Mouse (Mus musculus) kidney, postnatal 10 days (tissue): ENCODE data around the gene Erich2.

Experiments used
- DNase-seq: peaks from one replicate; pipeline ENCODE4 v3.0.0; 2021; ENCODE audit warnings: mixed read lengths

Gene Erich2

DNA sequence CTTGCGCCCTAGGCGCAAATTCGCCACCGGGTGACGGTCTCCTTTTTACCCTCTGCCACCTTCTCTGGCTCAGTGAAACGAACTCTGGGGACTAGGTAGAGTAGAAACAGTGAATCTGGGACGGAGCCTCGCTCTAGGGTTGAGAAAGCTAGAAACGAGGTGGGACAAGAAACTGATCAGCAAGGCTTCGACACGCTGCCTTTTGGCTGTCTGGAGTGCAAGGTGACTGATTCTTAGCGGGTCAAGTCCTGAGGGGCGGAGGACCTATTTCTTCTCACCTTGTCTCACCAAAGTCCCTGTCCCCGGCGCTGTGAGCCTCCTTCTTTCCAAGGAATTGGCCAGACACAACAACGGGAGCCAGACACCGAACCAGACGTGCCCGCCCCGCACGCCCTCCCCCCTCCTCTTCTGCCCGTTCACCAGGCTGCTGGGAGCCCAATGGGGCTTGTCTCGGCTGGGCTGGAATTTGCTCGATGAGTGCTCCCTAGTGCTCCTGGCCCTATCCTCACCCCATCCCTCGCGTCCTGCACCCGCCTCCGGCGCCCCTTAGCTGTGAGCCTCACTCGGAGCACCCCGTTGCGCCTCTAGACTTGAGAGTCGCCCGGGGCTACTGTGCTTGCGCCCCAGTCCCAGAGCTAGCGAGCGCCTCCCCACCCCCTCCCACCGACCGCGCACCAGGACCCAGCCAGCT is 54.5 kb downstream of the Erich2 start:
- peak; percentile 10 for DNase-seq

DNA sequence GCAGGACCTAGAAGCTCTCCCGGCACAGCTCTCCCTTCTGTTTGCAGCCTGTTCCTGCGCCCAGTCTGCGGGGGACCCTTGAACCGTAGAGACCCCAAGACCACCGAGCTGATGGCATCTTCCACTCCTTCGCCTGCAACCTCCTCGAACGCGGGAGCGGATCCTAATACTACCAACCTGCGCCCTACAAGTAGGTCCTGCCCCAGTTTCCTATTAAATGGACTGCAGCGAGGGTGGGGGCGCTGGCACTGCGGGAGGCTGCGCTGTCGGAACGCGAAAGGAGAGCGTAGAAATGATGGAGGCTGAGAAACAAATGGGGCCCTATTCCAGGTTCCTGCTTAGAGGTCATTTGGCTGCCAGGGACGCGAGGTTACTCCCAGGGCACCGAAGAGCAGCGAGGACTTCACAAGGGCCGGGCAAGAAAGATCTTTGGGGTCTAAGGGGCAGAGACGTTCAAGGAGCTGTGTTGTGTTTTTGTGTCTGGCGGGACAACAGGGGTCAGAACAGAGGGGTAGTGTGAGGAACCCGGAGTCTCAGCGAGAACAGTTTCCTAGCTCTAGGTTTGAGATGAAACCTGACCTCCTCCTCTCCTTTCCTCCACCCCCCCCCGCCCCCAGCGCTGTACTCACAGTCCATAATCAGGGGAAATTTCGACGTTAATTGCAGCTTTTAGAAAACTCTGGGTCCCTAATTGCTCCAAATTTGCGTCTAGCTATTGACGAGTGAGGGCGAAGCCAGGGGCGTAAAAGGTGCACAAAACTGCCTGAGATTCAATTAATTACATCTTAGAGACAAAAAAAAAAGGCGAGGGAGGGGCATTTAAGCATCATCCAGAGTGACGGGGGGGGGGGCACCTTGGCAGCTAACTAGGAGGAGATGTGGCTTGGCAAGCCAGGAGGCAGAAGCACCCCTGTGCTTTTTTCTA is 55.4 kb downstream of the Erich2 start:
- DNase-seq = no peak

DNA sequence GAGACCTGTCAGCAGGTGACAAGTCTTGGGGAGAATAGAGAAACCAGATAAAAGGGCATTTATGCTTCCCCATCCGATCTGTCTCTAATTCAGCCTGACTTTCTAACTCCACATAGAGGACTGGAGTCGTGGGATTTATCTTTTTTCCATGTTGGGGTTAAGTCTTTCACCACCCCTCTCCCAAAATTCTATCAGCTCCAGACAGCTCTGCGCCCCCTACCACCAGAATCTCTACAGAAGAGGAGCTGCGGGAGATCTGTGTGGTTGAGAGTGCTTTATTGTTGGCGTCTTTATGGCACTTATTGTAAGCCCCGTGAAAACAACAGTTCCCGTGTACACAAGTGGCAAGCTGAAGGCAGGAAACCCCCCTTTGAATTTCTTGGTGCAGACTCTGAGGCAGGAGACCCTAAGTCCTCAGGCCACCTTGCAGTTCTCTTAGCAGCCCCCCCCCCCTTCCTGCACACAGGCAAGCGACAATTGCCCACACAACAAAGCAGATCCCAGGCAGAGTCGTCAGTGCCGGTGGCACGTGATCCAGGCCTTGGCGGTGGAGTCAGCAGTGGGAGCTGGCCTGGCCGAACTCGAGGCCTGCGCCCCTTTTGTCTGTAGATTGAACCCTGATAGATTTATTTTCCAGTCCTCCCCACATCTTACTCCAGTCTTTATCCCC is 56.2 kb downstream of the Erich2 start:
- DNase-seq = no peak

DNA sequence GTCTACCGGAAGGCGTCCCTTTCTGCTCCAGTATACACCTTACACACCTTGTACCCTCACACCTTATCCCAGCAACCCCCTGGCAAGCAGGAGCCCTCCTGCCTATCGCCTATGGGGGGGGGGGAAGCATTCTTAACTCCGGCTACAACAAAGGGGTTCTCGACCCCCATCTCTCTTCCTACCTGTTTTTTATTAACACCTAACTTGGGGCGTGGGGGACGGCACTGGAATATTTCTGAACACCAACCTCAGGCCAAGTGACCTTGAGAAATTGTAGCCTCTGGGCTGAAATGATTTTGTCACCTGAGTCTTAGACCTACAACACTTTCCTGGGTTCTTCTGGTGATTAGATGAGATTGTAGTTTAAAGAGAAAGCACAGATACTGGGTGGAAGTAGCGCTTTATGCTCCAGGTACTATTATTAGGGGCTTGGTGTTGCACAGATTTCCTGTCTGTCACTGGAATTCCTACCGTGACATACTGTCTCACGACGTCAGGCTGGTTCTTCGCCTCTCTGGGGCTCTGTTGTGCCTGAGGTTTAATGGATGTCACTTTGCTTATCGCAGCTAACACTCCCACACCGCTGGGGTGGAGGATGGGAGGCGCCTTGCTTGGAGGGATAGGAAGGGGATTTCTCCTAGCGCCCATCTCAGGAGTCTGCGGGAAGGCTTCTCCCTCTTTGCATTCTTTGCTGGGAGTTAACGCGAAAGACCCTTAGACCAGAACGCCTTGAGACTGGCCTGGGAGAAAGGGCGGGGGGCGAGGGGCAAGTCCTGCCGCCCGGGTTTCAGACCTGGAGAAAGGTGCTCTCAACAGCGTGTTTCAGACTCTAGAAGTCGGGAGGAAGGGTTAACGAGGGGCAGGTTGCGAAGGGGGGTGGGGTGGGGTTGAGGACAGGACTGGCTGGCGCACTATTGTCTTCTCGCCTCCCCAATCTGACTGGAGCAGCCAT is 57.3 kb downstream of the Erich2 start:
- DNase-seq = no peak

DNA sequence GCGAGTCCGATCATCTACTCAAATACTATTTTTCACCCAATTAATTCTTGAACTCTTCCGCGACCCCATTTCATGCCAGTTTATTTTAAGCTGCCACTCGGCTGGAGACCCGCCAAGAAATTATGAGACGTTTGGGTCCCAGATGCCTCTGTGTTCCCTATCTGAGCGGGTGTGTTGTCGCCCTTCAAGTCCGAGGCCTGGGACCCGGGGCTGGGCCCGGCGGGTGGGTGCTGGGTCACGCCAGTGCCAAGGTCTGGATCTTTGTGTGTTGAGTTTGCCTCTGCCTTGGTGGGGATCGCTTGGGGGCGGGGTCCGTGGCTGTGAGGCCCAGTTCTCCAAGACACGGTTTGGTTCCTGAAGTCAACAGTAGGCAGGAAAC is 58.0 kb downstream of the Erich2 start:
- peak; percentile 20 for DNase-seq

DNA sequence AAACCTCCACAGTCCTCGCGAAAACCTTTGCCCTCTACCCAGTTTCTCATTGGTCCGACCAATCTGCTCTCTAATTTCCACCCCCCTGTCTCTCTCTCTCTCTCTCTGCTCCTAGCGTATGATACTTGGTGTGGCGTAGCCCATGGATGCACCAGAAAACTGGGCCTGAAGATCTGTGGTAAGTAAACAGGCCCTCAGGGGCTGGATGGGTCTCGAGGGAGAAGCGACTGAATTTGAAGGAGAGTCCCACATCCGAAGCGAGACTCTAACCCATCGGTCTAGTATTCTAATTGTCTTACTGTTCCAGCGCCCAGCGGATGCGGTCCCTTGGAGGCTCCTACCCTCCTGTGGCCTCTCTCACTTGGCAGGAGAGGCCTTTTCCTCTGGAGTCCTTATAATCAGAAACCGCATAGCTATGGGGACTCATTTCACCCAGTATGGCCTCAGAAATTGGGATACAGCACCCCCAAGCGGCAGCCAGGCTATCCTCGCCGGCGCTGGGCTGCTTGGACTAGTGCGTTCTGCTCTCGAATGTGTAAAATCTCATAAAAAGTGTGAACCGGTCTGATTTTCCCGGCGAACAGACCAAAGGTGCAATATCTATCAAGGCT is 58.6 kb downstream of the Erich2 start:
- DNase-seq = peak; percentile 72

DNA sequence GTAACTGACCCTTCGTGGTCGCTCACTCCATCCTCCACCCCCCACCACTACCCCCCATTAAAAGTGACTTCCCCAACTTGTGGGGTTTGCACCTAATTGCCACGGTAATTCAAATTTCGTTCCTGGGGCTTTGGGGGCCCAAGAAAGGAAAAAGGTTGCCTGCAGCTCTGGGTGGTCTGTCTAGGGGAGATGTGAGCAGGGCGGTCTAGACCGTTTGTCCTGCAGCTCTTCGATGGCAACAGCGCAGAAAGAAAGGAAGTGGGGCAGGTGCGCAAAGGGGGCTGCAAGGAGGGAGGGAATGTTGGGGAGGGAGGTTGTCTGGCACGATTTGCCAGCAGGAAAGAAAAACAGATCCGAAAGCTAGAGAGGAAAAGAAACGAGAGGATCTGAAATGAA is 59.1 kb downstream of the Erich2 start:
- peak; percentile 8 for DNase-seq

DNA sequence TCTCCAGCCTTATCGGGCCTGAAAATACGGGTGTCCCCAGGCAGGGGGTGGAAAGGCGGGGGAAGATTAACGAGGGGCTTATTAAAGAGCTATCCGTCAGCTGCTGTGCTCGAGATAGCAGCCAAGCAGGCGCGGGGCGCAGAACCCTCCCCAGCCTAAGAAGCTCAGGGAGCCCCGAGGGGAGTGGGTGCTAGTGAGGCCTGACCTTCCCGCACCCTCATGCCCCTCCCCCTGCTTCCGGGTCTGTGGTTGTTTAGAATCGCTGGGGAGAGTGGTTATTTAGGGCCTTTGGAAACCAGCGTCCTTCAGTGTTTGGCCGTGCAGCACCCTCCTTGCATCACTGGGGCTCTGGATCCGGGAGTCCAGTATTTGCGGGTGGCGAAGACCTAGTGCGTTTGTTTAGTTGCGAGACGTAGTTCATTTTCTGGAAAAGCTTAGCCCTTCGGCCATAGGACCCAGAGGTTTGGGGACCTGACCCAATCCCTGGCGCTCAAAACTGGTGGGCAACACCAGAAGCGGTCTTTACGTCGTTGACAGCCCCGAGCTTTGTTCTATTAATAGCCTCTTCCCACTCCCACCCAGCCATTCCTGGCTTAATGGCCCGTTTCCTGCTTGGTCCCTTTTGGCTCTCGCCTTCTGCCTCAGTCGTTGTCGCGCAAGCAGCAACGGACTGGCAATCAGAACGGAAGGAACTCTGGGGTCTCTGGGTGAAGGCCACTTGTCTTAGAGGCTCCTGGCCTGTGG is 59.8 kb downstream of the Erich2 start:
- peak; percentile 63 for DNase-seq

DNA sequence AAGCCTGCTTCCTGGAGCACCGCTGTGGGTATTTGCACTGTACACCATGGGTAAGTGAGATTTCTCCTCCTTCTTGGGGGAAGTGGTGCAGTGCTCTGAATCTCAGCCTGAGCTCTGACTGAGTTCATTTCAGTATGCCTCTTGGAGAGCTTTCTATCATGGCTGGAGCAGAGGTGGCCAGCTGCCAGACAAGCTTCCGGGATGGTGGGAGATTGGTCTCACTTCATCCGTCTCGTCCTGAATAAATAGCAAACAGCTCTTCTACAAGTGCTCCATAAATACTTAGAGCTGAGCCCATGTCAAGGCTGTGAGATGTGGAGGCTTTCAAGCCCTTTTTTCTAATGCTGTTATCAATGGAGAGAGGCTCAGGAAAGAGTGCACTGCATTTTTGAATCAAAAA is 63.1 kb downstream of the Erich2 start:
- DNase-seq = peak; percentile 69

DNA sequence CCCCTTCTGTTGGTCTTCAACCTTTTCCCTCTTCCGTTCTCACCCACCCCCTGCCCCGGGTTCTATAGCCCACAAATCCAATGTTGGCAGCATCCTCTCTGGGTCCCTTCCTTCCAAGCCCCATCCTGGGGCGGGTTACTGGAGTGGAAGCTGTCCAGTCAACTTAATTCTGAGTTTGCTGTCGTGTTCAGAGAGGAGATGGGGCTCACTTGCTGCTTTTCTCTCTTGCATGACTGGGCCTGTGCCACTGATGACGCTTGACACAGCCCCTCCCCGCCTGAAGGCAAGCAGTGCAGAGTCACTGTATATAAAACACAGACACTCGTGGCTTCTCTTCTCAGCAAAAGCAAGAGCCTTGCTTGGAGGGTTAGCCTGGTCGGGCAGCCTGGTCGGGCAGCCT is 63.6 kb downstream of the Erich2 start:
- DNase-seq = no peak

DNA sequence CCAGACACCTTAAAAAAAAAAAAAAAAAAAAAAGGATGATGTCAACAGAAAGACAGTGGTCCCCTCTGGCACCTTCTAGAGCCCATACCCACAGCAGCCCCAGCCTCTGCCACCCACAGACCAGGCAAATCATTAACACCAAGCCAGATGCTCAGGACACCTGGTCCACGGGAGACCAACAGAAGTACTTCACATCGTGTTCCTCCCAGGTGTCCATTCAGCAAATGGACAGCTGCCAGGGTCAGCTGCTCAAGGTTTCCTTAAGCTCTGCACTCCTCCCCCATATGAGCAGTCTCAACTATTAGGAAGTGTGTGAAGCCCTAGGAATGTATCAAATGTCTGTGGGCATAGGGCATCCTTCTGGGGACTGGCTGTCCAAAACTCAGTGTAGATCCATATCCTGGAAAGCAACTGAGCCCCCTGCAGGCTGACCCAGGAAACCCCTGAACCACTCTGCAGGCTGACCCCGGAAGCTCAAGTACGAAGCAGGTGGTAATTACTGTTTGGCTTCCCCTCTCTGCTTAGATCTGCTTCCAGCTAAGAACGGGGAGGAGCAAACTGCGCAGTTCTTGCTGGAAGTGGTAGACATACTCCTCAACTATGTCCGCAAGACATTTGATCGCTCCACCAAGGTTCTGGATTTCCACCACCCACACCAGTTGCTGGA is 65.1 kb downstream of the Erich2 start:
- no peak for DNase-seq

DNA sequence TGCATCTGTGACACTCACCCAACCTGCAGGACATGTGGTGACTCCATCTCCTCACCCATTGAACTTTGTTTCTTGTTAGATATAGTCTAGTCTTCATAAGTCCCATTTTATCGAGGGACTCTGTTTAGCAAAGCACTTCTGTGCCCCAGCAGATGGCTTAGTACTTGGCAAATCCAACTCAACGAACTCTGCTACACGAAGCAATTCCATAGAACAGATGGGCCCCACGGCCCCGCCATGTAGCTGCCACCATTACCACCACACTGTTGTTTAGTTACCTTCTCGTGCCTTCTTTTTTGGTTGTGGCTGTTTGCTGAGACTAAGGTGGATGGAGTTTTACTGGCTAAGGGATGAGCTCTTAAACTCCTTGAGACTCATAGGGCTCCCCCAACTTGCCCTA is 79.6 kb downstream of the Erich2 start:
- no peak for DNase-seq
